Mouse (Mus musculus) hindbrain, embryonic 14.5 days (tissue): ENCODE data around the gene Rcor3. TPM values are rescaled to one million over a fixed set of nuclear protein-coding genes. Genes with fewer than 3 reads are reported as not detected.

ENCODE experiments used
- ATAC-seq: fragments of 200-750 bp; cut with Nextera tagmentation; 2 replicates; pipeline ENCODE4 v1.8.0; 2017; ENCODE audit warnings: moderate number of reproducible peaks, mild to moderate bottlenecking, moderate TSS enrichment, moderate library complexity; ENCODE audit not compliant: low FRiP score
- DNase-seq: peaks from one replicate; pipeline ENCODE4 v3.0.0-alpha.2; 2015; ENCODE audit warnings: low spot score
- H3K27ac ChIP-seq: fragments of 300-500 bp; sonication (generic); 2 replicates; pipeline ENCODE4 v1.5.1; 2014; ENCODE audit warnings: mild to moderate bottlenecking, moderate library complexity
- H3K27me3 ChIP-seq: fragments of 300-500 bp; sonication (generic); 2 replicates; pipeline ENCODE4 v1.6.1; 2014; ENCODE audit warnings: mild to moderate bottlenecking, low read length, mixed read lengths; ENCODE audit not compliant: control insufficient read depth, insufficient read depth
- H3K36me3 ChIP-seq: fragments of 300-500 bp; sonication (generic); replicated peaks from 2 replicates; pipeline ENCODE4 v1.6.1; 2014; ENCODE audit not compliant: control insufficient read depth, insufficient read depth
- H3K4me1 ChIP-seq: fragments of 300-500 bp; sonication (generic); replicated peaks from 2 replicates; pipeline ENCODE4 v1.6.1; 2014; ENCODE audit warnings: antibody characterized with exemption, low read length, mixed read lengths; ENCODE audit not compliant: control insufficient read depth, insufficient read depth
- H3K4me2 ChIP-seq: fragments of 300-500 bp; sonication (generic); replicated peaks from 2 replicates; pipeline ENCODE4 v1.6.1; 2014; ENCODE audit warnings: mild to moderate bottlenecking, moderate library complexity
- H3K4me3 ChIP-seq: fragments of 300-500 bp; sonication (generic); replicated peaks from 2 replicates; pipeline ENCODE4 v1.5.1; 2014; ENCODE audit warnings: mild to moderate bottlenecking, low read length
- H3K9ac ChIP-seq: fragments of 300-500 bp; sonication (generic); 2 replicates; pipeline ENCODE4 v1.6.1; 2014
- H3K9me3 ChIP-seq: fragments of 300-500 bp; sonication (generic); 2 replicates; pipeline ENCODE4 v1.6.1; 2016; ENCODE audit warnings: low read length; ENCODE audit not compliant: control insufficient read depth
- WGBS: fragments of 180-500 bp; shearing (Covaris S2); extraction: QIAGEN DNeasy Blood & Tissue Kit; methylation state at CpG from one replicate; pipeline ENCODE4 v1.1.7; 2014; 5-methylcytosine and 5-hydroxymethylcytosine counted together
- polyA plus RNA-seq: library from polyadenylated mRNA; unstranded; fragments of >200 nt; fragmentation: Nextera tagmentation; extraction: Ambion mirVana; gene quantifications from 2 replicates; pipeline ENCODE4 v1.2.1, GENCODE M21; 2014

Rcor3 gene
- polyA plus RNA-seq, 1 experiment from 2014 or later, result 36.9 TPM

GRCm38 (mm10) chr1:192076796-192077535, 60.9 kb downstream of the Rcor3 start:
- no peak overlapping the region for H3K9ac ChIP-seq
- H3K36me3 ChIP-seq, result no peaks in the 10 kb centered on the region
- H3K27ac ChIP-seq, result no peak overlapping the region
- no peaks in the 10 kb centered on the region for H3K4me1 ChIP-seq
- H3K9me3 ChIP-seq, result no peaks in the 10 kb centered on the region
- H3K4me3 ChIP-seq, result no peak overlapping the region
- DNase-seq (no peak), ATAC-seq (no peak)
- H3K4me2 ChIP-seq, result no peak overlapping the region
- no peaks in the 10 kb centered on the region for H3K27me3 ChIP-seq

- ATAC-seq (no peak), DNase-seq (no peak)
- H3K4me1 ChIP-seq, result no peaks in the 10 kb centered on the region
- 77% methylated on average over 4 of the region's 4 CpGs for WGBS
- H3K4me2 ChIP-seq, result no peak overlapping the region
- no peak overlapping the region for H3K4me3 ChIP-seq
- no peaks in the 10 kb centered on the region for H3K36me3 ChIP-seq
- H3K27ac ChIP-seq, result no peak overlapping the region
- H3K9ac ChIP-seq, result no peak overlapping the region
- H3K27me3 ChIP-seq, result no peaks in the 10 kb centered on the region
- H3K9me3 ChIP-seq, result no peaks in the 10 kb centered on the region
Measured at GRCm38 (mm10) chr1:192076101-192076500, 61.8 kb downstream of the Rcor3 start.

- Histone ChIP-seq H3K27me3 (no peaks in the 10 kb centered on the region), H3K4me3 (no peak overlapping the region), H3K27ac (no peak overlapping the region), H3K4me2 (no peak overlapping the region), H3K9ac (no peak overlapping the region), H3K9me3 (no peaks in the 10 kb centered on the region), H3K4me1 (no peaks in the 10 kb centered on the region), H3K36me3 (no peaks in the 10 kb centered on the region)
- WGBS, result 89% methylated on average over 1 of the region's 1 CpGs
- DNase-seq (no peak), ATAC-seq (no peak)
Measured at GRCm38 (mm10) chr1:192074824-192075223, 63.0 kb downstream of the Rcor3 start.

- 88% methylated on average over 1 of the region's 1 CpGs for WGBS
- H3K4me3 ChIP-seq, result no peak overlapping the region
- H3K36me3 ChIP-seq, result no peaks in the 10 kb centered on the region
- H3K4me1 ChIP-seq, result no peaks in the 10 kb centered on the region
- DNase-seq (no peak), ATAC-seq (no peak)
- H3K4me2 ChIP-seq, result no peak overlapping the region
- no peaks in the 10 kb centered on the region for H3K9me3 ChIP-seq
- no peak overlapping the region for H3K27ac ChIP-seq
- H3K27me3 ChIP-seq, result no peaks in the 10 kb centered on the region
- no peak overlapping the region for H3K9ac ChIP-seq
Measured at GRCm38 (mm10) chr1:192072426-192072825, 65.4 kb downstream of the Rcor3 start.

- no peaks in the 10 kb centered on the region for H3K4me1 ChIP-seq
- no peak overlapping the region for H3K4me3 ChIP-seq
- no peak for ATAC-seq
- H3K9me3 ChIP-seq, result no peaks in the 10 kb centered on the region
- no peak overlapping the region for H3K27ac ChIP-seq
- no peak for DNase-seq
- no peak overlapping the region for H3K4me2 ChIP-seq
- no peak overlapping the region for H3K9ac ChIP-seq
- no peaks in the 10 kb centered on the region for H3K36me3 ChIP-seq
- 59% methylated on average over 3 of the region's 3 CpGs for WGBS
- no peaks in the 10 kb centered on the region for H3K27me3 ChIP-seq
Measured at GRCm38 (mm10) chr1:192070618-192071051, 67.2 kb downstream of the Rcor3 start.

- Histone ChIP-seq H3K9me3 (no peaks in the 10 kb centered on the region), H3K27me3 (no peaks in the 10 kb centered on the region), H3K9ac (no peak overlapping the region), H3K36me3 (no peaks in the 10 kb centered on the region), H3K4me3 (no peak overlapping the region), H3K4me1 (no peaks in the 10 kb centered on the region), H3K27ac (no peak overlapping the region), H3K4me2 (no peak overlapping the region)
- DNase-seq, result no peak
- ATAC-seq, result no peak; the same call in 1 of the 2 replicates
- WGBS, result 55% methylated on average over 13 of the region's 13 CpGs
Measured at GRCm38 (mm10) chr1:192069971-192070591, 67.8 kb downstream of the Rcor3 start.

- ATAC-seq, result no peak
- no peak overlapping the region for H3K9ac ChIP-seq
- 53% methylated on average over 2 of the region's 2 CpGs for WGBS
Measured at GRCm38 (mm10) chr1:192068188-192068587, 69.7 kb downstream of the Rcor3 start.

GRCm38 (mm10) chr1:192066956-192067355, 70.9 kb downstream of the Rcor3 start:
- H3K9me3 ChIP-seq, result no peaks in the 10 kb centered on the region
- no peak for ATAC-seq
- no peak overlapping the region for H3K4me2 ChIP-seq
- 94% methylated on average over 3 of the region's 3 CpGs for WGBS
- H3K4me3 ChIP-seq, result no peak overlapping the region
- DNase-seq, result no peak
- H3K4me1 ChIP-seq, result no peaks in the 10 kb centered on the region
- no peaks in the 10 kb centered on the region for H3K36me3 ChIP-seq
- no peak overlapping the region for H3K27ac ChIP-seq
- no peaks in the 10 kb centered on the region for H3K27me3 ChIP-seq
- H3K9ac ChIP-seq, result no peak overlapping the region

More at GRCm38 (mm10) chr1:192068188-192068587, 69.7 kb downstream of the Rcor3 start:
- no peak overlapping the region for H3K27ac ChIP-seq
- H3K36me3 ChIP-seq, result no peaks in the 10 kb centered on the region
- no peaks in the 10 kb centered on the region for H3K4me1 ChIP-seq
- no peaks in the 10 kb centered on the region for H3K27me3 ChIP-seq
- no peak for DNase-seq
- H3K4me2 ChIP-seq, result no peak overlapping the region
- H3K9me3 ChIP-seq, result no peaks in the 10 kb centered on the region
- H3K4me3 ChIP-seq, result no peak overlapping the region

GRCm38 (mm10) chr1:192063209-192063946, 74.5 kb downstream of the Rcor3 start:
- H3K9ac ChIP-seq, result no peak overlapping the region
- H3K4me2 ChIP-seq, result no peak overlapping the region
- no peaks in the 10 kb centered on the region for H3K27me3 ChIP-seq
- 92% methylated on average over 8 of the region's 8 CpGs for WGBS
- ATAC-seq, result no peak
- H3K4me3 ChIP-seq, result no peak overlapping the region
- H3K4me1 ChIP-seq, result no peaks in the 10 kb centered on the region
- H3K9me3 ChIP-seq, result no peaks in the 10 kb centered on the region
- no peak overlapping the region for H3K27ac ChIP-seq
- H3K36me3 ChIP-seq, result no peaks in the 10 kb centered on the region
- DNase-seq, result no peak
